Mouse (Mus musculus): ENCODE measurements around the gene Wfdc11. TPM values are rescaled to one million over a fixed set of nuclear protein-coding genes. Genes with fewer than 3 reads are reported as not detected.
"Not testable (repeated sequence)": the region's sequence is repeated elsewhere in the genome, so short reads cannot be mapped to it uniquely, and the experiment has no call there.

Wfdc11 gene
- total RNA-seq (2021), result not detected
- long read RNA-seq, experiment 1, result 0 reads
- long read RNA-seq, experiment 2, result 0 reads

GRCm38 (mm10) chr2:164673987-164674386 is at the start of gene Wfdc11:
Wfdc11 (minus strand) TSS chr2:164674087.
- DNase-seq (ENCODE audit: low spot score in 2 of 2), result no peak

DNA sequence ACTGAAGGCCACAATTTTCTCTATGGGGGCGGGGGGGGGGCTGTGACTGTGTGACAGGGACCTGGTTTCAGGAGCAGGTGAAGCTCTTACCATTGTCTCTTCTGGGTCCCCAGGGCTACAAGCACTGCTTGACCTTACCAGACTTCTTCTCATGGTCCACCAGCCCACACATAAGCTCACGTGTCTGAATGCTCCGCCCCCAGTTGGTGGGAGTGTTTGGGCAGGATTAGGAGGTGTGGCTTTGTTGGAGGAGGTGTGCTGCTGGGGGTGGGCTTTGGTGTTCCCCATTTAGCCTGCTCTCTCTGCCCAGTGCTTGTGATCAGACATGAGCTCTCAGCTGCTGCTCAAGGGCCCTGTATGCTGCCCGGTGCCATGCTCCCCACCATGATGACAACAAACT is 49.4 kb upstream of the Wfdc11 start:
- no peak for DNase-seq (ENCODE audit: low spot score in 2 of 2)

DNA sequence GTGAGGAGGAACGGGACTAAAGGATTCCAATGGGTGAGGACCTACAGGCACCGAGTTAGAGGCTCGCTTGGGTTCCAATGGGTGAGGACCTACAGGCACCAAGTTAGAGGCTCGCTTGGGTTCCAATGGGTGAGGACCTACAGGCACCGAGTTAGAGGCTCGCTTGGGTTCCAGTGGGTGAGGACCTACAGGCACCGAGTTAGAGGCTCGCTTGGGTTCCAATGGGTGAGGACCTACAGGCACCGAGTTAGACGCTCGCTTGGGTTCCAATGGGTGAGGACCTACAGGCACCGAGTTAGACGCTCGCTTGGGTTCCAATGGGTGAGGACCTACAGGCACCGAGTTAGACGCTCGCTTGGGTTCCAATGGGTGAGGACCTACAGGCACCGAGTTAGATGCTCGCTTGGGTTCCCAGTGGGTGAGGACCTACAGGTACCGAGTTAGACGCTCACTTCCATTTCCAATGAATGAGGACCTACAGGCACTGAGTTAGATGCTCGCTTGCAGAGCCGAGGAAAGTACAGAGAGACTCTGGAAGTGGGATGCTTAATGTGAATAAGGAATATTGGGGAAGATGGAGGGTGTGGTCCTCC is 42.4 kb upstream of the Wfdc11 start:
- not testable (repeated sequence) for DNase-seq (ENCODE audit: low spot score in 2 of 2)

DNA sequence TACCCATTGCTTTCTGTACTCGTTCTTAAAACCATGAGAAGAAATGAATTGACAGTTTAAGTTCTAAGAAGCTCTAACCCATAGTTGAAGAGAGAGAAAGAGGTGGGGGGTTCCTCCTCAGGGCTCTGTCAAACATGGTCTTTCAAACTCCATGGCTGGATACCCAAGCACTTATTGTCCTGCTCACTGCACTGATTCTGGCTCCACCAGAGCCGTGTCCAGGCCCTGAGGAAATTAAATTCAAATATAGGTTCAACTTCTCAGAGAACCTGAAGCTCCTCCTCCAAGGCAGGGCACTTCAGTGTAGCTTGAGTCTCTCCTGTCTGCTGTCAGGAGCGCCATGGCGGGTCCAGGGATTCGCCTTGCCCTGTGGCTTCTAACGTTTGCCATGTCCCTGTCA is 41.1 kb upstream of the Wfdc11 start, which contains the start of gene Spint5:
TSS of gene Spint5 (plus strand) at position 301 of the 400 bp plus-strand sequence.
- DNase-seq (ENCODE audit: low spot score in 2 of 2), result no peak

DNA sequence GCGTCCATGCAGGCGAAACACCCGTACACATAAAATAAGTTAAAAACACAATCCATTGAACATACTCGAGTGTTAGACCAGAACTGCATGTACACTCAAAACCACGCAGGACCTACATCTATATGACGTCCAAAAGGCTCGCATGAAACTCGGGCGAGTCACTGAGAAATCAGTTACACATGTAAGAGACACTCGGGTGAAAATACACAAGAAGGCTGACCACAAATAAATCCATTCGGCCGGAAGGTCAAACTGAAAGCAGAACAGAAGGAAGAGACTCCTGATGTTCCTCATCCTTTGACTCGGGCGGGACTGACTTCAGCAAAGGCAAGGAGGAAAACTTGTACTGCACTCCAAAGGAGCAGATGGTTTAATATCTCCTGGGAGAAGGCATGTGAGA is 32.1 kb upstream of the Wfdc11 start:
- DNase-seq (ENCODE audit: low spot score in 2 of 2), result no peak

DNA sequence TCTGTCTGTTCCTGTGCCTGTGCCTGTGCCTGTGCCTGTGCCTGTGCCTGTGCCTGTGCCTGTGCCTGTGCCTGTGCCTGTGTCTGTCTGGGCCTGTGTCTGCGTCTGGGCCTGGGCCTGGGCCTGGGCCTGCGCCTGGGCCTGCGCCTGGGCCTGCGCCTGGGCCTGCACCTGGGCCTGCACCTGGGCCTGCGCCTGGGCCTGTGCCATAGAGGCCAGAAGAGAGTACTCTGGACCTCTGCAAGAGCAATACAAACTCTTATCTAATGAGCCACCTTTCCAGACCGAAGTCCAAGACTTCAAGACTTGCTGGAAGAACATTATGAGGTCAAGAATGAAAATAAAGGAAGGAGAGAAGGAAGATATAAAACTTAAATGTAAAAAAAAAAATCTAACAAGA is 31.4 kb upstream of the Wfdc11 start:
- no peak for DNase-seq (ENCODE audit: low spot score in 2 of 2)

- DNase-seq (ENCODE audit: low spot score in 2 of 2), result no peak
These were observed 30.3 kb upstream of the Wfdc11 start for GRCm38 (mm10) chr2:164704235-164704634.

GRCm38 (mm10) chr2:164701761-164702160 is 27.9 kb upstream of the Wfdc11 start:
- no peak for DNase-seq (ENCODE audit: low spot score in 2 of 2)

DNA sequence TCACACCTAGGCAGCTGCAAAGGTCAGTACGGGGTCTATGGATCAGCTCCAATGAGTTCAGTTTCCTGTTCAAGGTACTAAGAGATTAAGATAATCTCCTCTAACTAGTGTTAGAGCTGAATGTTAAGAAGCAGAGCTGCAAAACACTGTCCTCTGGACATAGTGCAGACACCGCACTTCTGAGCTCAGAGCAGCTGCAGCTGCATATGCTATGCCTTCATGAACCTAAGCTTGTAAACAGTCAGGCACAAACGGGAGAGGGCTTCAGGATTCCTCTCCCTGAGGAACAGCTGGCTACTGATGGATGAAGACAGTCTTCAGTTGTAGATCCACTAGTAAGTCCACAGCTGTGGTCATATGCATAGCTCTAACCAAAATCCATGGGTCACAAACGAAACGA is 27.1 kb upstream of the Wfdc11 start:
- DNase-seq (ENCODE audit: low spot score in 2 of 2), result no peak

- DNase-seq (ENCODE audit: low spot score in 2 of 2), result no peak
These were observed 24.3 kb upstream of the Wfdc11 start, which contains the start of gene Spint4 for GRCm38 (mm10) chr2:164698201-164698600. Spint4 (plus strand) TSS chr2:164698501.

DNA sequence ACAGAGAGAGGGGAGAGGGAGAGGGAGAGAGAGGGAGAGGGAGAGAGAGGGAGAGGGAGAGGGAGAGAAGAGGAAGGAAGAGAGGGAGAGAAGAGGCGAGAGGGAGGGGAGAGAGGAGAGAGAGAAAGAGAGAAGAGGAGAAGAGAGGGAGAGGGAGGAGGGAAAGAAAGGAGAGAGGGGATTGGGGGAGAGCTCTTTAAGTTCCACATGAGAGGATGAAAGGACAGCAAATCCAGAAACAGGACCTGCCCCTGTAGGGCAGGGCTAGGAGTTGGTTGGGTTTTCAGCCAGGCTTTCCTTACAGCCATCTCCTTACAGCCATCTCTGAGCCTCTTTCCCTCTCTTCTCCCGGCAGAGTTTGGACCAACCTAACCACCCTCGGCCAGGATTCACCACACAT is 10.9 kb upstream of the Wfdc11 start, which contains the start of gene Wfdc13:
TSS of gene Wfdc13 (plus strand) at position 301 of the 400 bp plus-strand sequence.
- DNase-seq (ENCODE audit: low spot score in 2 of 2), result no peak

DNA sequence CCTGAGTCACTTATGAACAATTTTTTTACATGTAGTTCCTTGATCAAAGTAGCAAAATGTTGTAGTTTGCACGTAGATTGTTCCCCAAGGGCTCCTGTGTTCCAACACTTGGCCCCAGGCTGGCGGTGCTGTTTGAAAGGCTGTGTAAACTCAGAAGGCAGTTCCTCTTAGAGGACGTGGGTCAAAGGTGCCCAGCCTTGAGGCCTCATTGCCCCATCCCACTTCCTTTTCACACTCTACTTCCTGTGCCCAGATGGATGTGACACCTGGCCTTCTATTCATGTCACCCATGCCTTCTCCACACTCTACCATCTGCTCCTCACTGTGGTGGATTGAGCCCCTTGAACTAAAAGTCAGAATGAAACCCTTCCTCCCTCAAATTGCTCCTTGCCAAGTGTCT is 6.0 kb upstream of the Wfdc11 start:
- no peak for DNase-seq (ENCODE audit: low spot score in 2 of 2)

GRCm38 (mm10) chr2:164678848-164679625 is 5.2 kb upstream of the Wfdc11 start:
- DNase-seq (ENCODE audit: low spot score in 2 of 2), result peak; percentile 54 to 55

- no peak for DNase-seq (ENCODE audit: low spot score in 2 of 2)
These were observed 3.2 kb upstream of the Wfdc11 start for GRCm38 (mm10) chr2:164676916-164677685.

DNA sequence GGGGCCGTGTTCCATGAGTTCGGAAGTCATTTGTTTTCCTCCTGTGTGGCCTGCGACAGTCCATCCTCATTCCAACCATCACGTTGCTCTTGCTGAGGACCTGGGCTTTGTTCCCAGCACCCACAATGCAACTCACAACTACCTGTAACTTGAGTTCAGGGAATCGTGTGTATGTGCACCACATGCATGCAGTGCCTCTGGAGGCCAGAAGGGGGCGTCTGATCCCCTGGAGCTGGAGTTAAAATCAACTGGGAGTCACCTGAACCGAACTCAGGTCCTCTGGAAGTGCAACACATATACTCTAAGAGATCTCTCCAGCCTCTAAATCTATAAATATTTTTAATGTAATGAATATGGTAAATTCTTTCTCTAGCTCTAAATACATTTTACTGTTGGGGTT is 2.2 kb upstream of the Wfdc11 start:
- no peak for DNase-seq (ENCODE audit: low spot score in 2 of 2)

GRCm38 (mm10) chr2:164670938-164671337 is 2.9 kb downstream of the Wfdc11 start:
- DNase-seq (ENCODE audit: low spot score in 2 of 2), result no peak

DNA sequence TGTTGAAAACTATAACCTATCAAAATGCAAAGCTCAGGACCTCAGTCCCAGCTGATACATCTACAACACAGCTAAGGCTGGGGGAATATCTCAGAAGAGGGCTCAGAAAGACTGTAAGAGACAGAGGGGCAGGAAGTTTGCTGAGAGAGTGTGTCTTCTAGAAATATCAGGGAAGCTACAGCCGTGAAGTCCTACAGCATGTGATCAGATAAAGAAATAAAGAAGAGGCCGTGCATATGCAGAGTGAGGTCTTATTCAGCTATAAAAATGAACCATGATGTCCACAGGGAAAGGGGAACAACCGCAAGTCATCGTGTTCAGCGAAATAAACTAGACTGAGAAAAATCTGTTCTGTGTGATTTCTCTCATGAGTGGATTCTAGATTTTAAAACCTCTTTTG is 3.6 kb downstream of the Wfdc11 start:
- no peak for DNase-seq (ENCODE audit: low spot score in 2 of 2)

GRCm38 (mm10) chr2:164664851-164665250 is 9.0 kb downstream of the Wfdc11 start:
- no peak for DNase-seq (ENCODE audit: low spot score in 2 of 2)

DNA sequence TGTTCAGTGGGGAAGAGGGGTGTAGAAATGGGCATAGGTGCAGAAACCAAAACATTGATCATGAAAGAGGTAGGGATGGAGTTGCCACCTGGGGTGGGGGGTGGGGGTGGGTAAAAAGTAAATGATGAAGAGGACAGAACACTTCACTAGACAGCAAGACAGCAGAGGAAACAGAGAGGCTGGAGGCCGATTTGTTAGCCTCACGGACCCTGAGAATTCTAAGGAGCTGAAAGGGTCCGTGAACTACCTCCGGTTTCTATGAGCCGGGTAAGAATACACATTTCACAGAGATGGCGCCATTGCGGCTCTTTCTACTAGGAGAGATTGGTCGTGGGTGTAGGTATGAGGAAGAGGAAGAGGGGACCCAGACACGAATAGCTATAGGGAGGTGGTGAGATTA is 17.4 kb downstream of the Wfdc11 start, which contains the start of gene Wfdc9:
TSS of gene Wfdc9 (minus strand) at position 101 of the 400 bp plus-strand sequence.
- no peak for DNase-seq (ENCODE audit: low spot score in 2 of 2)

DNA sequence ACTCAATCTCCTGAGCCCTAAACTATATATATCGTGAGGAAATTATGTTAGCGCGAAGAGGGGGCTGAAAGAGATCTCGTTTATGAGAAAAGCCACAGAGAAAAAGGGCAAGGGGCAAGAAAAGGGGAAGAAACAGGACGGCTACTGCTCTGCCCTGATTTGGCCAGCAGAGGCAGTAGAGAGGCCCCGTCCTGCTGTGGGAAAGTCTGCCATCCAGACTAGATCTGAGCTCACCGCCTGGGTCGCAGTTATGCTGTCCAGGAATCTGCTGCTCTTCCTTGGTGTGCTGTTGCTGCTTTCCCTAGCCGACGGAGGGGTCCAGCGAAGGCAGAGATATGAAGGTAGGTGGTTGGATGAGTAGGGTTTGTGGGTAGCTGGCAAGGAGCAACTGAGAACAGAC is 18.0 kb downstream of the Wfdc11 start, which contains the start of gene Wfdc10:
TSS of gene Wfdc10 (plus strand) at position 189 of the 400 bp plus-strand sequence.
- DNase-seq (ENCODE audit: low spot score in 2 of 2), result peak; percentile 44 to 48

DNA sequence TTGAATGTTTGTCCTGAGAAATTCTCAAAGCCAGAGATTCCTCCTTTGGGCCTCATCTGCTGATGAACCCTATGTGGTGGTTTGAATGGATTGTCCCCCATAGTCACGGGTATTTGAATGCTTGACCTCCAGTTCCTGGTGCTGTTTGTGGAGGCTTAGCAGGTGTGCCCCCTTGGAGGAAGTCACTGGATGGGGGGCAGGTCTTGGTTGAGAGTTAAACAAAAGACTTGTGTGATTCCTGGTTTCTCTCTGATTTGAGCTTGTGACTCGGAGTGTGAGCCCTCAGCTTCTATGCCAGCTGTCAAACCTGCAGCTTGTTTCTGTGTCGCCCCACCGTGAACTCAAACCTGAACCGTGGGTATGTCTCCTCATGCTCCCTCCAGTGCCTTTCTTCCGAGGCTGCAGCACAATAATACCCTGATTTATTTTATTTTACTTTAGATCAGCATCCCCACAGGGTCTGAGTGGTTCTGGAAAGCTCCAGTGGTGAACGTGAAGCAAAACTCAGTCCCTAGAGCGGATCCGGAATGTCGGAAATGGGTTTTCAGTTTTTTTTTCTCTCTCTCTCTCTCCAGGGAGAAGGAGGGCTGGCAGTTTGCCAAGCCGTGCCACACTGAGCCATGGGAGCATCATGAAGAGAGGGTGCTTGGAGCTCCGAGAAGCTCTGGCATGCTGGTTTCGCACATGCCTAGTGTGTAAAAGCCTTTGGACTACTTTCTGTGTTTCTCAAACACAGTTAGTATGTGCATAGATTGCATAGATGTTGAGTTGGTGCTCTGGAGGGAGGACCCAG is 31.8 kb downstream of the Wfdc11 start:
- no peak for DNase-seq (ENCODE audit: low spot score in 2 of 2)
